Mouse (Mus musculus) activated CD4-positive, CD25-positive, alpha-beta regulatory T cell, adult 4 months (primary cell): Measurements from ENCODE around the gene Anapc2. TPM values are rescaled to one million over a fixed set of nuclear protein-coding genes. Genes with fewer than 3 reads are reported as not detected.

ENCODE experiments used
- ATAC-seq: one replicate; pipeline ENCODE4 v1.8.0; 2017
- polyA plus RNA-seq, 2 experiments: library from polyadenylated mRNA; unstranded; fragments of 100-300 nt; shearing (Covaris generic); gene quantifications; one replicate each; pipeline ENCODE4 v1.2.1; 2017

The Anapc2 gene
- polyA plus RNA-seq, 2 experiments from 2014 or later, result 24.8 to 39.3 TPM

DNA sequence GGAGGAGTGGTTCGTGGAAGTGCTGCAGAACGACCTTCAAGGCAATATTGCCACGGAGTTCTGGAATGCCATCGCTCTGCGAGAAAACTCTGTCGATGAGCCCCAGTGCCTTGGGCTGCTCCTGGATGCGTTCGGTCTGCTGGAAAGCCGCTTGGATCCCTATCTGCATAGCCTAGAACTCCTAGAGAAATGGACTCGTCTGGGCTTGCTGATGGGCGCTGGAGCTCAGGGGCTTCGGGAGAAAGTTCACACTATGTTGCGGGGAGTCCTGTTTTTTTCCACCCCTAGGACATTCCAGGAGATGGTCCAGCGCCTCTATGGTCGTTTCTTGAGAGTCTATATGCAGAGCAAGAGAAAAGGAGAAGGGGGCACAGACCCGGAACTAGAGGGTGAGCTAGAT is 732 bp downstream of the Anapc2 start:
- no peak for ATAC-seq

DNA sequence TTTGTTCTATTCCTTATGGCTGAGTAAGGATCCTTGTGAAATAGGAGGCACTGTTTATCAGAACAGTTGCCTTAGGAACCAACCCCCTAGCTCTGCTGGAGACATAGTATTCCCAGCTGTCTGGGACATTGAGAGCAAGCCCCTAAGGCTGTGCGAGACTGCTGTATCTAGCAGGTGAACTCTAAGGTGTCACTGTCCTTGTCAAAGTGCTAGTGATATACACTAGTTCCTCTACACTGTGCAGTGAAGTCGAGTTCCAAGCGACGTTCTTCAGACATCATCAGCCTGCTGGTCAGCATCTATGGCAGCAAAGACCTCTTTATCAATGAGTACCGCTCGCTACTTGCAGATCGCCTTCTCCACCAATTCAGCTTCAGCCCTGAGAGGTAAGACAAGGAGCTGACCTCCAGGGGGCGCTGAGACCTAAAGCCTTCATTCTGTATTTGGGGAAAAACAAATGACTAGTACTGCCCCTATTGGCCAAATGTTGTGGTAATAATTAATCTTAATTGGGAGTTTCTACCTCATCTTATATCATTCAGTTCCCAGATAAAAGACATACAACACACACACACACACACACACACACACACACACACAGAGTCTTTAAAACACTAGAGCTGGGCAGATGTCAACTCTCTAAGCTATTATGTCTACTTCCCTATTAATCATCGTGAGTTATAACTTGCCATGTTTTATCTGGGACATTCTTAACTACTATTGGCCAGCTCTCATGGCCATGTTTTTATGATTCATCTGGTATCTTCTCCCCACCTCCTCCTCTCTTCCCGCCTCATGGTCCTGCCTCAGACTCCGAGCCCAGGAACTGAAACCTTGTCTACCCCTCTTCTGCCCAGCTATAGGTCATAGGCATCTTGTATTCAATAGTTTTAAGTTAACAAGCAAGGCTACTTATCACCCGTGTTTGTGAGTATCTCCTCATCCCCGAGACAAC is 6.9 kb downstream of the Anapc2 start:
- no peak for ATAC-seq

DNA sequence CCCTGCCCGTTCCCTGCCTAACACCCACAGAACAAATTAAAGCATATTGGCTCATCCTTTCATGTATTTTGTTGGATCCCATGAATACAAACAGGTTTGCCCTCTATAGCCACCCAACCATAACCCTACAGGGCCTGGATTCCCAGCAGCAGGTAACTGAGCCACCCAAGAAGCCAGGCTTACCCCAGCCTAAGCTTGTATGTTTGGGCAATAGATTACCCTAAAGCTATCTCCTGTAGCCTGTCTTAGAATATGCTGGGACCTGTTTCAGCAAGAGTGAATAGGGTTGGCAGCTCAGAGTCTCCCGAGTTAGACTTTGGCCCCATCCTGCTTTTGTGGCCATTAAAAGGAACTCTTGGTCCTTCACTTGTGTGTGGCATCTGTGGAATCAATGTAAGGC is 13.3 kb downstream of the Anapc2 start:
- no peak for ATAC-seq

DNA sequence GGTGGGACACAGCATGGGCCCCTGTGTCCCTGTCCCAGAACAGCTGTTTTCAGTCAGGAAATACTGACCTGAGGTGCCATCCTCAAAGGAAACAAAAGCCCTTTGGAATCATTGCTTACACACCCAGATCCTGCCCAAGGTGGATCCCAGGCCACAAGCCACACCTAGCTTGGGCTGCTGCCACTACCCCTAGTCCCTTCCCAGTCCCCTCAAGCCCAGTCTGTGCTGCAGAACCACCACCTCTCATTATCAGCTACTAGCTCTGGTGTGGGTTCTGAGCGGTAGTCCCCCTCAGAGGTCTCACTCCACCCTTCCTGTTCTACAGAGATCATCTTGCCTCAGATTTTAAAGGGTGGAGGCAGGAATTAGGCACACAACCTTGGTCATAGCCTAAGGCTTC is 14.0 kb downstream of the Anapc2 start:
- no peak for ATAC-seq

DNA sequence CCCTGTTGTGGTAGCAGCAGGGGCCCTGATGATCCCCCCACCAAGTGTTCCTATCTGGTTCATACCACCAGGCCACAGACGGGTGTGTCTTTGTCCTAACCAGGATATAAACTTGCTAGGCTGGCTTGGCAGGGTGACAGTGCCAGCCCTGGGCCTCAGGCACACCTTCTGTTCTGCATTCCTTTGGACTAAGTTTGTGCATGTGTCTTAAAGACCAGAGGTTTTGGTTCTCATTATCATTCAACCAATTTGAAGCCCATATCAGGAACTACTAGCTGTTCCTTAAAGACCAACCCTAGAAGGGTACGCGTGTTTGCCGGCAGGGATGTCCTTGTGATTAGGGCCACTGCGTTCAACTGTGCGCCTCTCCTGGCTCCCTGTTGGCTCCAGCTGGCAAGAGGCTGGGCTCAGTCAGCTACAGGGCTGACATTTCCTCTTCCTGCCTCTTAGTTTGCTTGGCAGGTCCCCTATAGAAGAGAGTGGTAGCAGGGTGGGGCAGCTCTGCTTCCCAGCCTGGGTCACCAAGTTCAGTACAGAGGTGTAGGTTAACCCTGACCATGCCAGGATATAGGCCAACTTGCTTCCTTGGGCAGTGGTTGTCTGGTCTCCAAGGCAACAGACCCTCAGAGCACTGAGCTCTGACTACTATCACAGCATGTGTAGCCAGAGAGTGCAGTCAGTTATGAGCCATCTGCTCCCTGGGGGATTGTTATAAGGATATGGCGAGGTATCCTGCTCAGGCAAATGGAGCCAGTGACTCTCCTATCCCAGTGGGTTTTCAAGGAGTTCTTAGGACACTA is 14.8 kb downstream of the Anapc2 start:
- ATAC-seq, result no peak

DNA sequence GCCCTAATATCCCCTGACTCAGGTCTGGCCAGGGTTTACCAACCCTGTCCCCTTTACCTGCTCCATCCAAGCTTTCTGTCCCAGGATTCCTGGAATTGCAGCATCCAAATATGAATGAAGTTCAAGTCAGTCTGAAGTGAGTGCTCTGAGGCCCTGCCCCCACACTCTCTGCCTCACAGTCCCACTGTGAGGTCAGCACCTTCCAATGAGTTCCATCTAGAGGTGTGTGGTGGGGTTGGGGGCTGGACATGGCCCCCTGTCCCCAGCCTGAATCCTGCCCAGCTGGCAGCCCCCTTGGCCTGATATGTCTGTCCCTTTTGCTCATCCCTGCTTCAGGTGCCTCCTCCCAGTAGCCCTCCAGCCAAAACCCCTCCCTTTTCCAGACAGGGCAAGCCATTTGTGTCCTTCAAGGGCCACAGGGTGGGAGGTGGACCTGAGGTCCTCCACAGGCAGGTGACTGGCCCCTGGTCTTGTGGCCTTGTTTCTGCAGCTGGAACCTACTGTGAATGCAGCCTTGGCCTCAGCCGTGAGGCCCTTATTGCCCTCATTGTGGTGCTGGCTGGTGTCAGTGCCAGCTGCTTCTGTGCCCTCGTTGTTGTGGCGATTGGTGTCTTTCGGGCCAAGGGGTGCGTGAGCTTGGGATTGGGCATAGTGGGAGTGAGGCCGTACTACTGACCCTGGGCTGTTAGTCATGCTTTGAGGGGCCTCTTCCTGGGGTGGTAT is 15.8 kb downstream of the Anapc2 start, which contains the start of gene Tmem210:
TSS of gene Tmem210 (plus strand) at position 219 of the 723 bp plus-strand sequence.
- ATAC-seq, result no peak

DNA sequence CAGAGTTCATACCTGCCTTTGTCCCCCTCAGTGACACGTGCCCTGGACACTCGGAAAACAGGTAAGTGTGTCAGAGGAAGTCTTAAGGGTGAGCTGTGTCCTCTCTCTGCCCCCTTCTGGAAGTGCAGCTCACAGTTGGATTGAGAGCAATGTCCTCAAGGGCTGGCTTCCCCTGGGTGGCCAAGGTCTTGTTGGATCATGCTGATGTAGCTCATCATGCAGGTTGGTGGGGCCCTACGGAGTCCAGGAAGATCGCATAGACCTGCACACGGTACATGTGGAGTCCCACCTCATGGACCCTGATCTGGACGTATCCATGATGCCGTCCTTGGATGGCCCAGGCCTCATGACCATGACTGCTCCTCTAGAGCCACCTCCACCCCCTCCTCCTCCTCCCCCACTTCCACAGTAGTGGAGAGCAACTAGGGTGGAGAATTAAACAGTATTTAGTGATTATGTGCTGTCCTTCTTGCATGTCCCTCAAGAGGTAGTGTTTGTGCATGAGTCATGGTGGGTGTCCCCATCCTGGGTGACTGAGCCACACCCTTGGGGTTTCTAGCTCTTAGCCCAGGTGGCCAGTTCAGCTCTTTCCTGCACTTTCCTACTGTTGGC is 16.6 kb downstream of the Anapc2 start:
- no peak for ATAC-seq

DNA sequence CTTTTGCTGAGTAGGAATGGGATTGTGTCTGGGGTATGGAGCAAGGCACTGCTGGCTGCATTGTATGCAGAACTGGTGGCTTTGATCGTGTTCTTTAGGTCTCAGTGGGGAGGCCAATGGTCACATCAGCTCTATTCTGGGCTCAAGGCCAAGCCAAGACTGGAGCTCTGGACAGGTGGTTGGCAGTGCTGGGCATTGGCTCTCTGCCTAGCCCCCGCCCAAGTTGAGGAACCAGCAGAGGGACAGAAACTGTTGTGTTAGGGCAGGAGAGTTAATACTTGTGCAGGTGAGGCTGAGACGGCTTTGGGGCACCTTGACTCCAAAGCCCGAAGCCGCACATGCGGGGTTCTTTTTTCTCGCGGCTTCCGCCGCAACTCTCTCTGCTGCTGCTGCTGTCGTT is 17.4 kb downstream of the Anapc2 start, which contains the start of gene Lrrc26:
TSS of gene Lrrc26 (plus strand) at position 265 of the 400 bp plus-strand sequence.
- ATAC-seq, result no peak

DNA sequence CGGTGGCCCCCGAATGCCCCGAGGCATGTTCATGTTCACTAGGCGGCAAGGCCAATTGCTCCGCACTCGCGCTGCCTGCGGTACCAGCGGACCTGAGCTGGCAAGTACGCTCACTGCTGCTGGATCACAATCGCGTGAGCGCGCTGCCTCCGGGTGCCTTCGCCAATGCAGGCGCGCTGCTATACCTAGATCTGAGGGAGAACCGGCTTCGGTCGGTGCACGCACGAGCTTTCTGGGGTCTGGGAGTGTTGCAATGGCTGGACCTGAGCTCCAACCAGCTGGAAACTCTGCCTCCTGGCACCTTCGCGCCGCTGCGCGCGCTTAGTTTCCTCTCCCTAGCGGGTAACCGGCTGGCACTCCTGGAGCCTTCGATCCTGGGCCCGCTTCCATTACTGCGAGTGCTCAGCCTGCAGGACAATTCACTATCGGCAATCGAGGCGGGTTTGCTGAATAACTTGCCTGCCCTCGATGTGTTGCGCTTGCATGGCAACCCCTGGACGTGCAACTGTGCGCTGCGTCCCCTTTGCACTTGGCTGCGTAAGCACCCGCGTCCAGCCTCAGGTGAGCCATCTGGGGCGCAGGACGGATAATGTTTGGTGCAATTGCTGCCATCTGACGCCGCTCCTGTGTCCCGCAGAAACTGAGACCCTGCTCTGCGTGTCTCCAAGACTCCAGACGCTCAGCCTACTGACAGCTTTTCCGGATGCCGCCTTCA is 18.0 kb downstream of the Anapc2 start:
- ATAC-seq, result no peak

DNA sequence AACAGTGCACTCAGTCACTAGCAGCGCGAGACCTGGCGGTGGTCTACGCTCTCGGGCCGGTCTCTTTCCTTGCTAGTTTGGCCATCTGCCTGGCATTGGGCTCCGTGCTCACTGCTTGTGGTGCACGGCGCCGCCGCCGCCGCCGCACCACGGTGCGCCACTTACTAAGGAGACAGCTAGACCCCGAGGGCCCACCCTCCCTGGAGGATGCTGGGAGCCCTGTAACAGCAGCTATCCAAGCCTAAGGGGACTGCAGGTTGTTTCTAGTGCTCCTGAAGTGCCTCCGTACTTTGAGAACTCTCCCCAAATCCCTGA is 18.5 kb downstream of the Anapc2 start:
- ATAC-seq, result no peak

DNA sequence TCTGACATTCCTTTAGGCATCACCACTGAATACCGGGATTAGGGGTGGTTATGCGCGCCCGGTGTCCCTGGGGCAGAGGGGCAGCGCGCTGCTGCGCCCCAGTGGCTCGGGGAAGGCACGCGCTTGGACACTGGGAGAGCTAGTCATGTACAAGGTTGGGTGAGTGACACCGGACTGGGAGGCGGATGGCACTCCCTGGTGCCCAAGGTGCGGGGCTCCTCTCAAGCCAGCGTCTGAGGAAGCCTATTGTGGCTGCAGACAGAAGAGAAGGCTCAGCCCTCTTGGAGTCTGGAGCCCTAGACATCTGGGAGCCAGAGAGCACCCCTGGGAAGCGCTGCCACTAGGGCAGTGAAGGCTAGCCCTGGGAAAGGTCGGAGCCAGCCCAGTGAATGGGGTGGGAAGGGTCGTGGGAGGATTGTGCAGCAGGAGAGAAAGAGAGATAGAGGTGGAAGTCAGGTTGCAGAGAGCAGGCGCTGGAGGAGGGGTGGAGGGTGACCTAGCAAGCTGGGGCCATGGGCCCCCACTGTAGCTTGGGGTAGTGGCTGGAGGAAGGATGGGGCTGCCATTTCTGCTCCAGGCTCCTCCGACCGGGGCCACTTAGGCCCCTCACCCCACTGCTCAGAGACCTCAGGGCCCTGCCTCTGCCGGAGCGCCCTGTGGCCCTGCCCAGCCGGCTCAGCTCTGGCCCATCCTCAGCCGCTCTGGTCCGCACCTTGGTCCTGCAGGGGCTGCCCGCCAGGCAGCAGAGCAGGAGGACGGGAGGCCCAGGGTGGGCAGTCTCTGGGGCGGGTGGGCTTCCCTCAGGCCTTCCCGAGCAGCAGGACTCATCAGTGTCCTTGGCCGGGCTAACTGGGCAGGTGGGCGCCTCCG is 19.1 kb downstream of the Anapc2 start:
- ATAC-seq, result no peak

DNA sequence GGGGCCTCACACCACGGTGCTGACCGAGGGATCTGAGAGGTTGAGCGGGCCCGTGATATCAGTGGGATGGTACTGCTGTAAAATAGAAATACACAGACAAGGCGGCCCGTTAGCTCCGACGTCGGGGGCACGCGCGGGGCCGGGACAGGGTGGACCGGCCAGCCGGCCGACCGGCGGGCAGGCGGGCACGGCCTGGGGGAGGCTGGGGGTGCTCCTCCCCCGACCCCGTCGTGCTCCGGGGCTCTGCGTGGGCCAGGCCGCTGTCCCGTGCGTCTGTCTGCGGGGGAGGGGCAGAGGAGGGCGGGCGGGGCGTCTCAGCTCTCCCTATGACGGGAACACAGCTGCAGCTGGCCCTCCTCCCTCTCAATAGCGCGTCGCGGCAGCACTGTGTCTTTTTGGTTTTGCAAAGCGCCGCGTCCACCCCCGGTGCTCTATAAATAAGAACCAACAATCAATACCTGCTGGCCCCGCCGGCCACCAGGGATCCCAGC is 19.8 kb downstream of the Anapc2 start:
- no peak for ATAC-seq

DNA sequence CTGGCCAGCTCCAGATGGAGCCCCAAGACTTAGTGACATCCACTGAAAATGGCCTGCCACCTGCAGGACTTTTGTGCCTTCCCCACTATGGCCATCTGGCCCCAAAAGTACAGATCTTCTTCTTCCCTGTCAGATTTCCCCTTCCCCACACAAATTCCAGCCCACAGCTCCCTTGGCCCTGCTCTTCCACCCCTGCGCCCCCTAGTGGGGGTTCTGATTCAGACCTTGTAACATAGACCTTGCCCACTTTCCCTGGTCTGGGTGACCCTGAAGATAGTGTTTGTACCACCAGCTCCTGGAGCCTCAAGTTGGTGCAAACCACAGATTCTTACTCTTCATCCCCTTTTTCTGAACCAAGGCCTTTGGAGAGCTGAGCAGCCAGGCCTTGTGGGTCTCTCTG is 20.6 kb downstream of the Anapc2 start:
- no peak for ATAC-seq

DNA sequence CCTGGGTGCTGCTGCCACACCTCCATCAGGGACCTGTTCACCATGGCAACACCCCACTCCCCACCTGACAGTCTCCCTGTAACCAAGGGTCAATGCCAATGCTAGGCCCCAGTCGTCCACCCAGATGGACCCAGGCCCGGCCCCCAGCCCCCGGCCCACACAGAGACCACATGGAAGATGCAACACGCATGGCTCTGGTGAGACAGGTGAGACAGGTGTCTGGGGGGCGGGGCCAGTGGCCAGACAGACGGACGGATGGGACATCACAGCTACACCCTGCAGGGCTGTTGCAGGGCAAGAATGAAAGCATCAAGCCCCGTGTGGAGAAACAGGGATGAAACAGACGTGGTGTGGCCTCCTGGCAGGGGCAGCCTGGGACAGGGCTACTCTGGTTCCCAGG is 21.4 kb downstream of the Anapc2 start:
- ATAC-seq, result no peak

DNA sequence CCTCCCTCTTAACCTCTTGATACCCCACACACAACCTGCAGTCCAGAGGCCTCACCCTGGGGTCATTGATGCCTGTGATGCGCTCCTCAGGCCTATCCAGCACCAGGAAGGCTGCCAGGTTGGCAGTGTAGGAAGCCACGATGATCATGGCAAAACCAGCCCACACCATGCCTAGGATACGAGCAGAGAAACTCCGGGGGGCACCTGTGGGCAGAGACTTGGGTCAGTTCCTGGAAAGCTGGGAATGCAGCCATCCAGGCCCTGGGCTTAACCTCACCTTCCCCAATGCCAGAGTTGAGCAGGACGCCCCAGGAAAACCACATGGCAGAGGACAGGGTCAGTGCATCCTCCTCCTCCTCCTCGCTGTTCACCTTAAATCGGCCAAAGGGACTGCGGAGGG is 24.8 kb downstream of the Anapc2 start:
- no peak for ATAC-seq

DNA sequence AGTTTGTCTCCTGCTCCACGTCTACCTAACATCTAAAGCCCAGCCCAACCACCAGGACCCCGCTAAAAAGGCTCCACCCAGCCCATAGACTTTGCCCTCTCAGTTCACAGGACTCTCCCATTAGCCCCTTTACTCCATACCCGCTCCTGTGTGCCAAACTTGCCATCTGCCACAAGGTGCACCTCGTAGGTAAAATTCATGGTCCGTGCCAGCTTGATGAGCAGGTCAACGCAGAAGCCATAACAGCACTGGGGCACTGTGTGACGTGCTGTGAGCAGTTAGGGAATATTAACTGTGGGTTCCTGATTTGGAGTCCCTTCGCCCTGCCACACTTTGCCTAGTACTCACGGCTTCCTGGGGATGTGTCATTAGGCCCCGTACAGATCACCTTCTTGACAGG is 25.8 kb downstream of the Anapc2 start:
- ATAC-seq, result no peak

DNA sequence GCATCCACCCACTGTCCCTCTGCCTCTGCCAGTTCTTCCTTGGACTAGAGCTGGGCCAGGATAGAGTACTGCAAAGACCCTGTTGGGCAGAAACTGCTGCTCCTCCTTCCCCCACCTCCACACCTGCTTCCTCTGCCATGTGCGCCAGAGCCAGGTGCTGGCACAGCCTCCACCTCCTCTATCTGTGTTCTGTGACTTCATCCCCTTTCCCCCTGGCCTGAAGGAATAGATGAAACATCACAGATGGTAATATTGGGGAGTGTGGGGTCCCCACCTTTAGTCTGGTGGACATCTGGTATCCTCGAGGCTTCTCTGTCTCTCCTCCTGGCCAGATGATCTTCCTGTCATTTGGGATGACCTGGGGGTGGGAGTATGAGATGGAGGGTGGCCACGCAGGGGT is 31.2 kb downstream of the Anapc2 start:
- no peak for ATAC-seq

DNA sequence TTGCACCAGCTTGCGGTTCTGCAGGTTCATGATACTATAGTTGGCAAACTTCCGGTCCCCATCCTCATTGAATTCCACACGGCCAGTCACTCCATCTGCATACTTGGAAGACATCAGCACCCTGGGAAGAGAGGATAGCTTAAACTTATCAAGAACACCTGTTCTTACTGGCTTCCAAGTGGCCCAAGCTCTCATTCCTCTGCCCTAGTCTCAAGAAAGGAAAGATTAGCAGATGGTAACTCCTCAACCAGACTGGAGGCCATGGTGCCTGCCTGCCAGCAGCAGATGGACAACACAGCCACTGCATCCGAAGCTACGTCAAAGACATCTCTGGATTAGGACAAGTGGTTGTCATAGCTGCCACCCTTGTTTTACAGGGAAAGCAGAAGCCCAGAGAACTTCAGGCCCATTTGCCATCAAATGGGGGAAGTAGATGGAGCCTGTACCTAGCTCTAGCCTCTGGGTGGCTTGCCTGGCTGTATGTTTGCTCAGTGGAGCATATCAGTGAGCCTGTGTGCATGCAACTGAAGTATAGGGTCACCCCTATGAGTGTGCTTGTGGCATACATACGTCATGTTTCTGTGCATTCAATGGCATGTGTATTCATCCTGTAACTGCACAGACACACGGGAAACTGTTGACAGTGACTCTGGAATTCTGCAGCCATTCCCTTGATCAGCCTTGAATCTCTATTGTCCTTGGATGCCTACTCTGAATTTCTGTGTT is 31.8 kb downstream of the Anapc2 start:
- ATAC-seq, result no peak

DNA sequence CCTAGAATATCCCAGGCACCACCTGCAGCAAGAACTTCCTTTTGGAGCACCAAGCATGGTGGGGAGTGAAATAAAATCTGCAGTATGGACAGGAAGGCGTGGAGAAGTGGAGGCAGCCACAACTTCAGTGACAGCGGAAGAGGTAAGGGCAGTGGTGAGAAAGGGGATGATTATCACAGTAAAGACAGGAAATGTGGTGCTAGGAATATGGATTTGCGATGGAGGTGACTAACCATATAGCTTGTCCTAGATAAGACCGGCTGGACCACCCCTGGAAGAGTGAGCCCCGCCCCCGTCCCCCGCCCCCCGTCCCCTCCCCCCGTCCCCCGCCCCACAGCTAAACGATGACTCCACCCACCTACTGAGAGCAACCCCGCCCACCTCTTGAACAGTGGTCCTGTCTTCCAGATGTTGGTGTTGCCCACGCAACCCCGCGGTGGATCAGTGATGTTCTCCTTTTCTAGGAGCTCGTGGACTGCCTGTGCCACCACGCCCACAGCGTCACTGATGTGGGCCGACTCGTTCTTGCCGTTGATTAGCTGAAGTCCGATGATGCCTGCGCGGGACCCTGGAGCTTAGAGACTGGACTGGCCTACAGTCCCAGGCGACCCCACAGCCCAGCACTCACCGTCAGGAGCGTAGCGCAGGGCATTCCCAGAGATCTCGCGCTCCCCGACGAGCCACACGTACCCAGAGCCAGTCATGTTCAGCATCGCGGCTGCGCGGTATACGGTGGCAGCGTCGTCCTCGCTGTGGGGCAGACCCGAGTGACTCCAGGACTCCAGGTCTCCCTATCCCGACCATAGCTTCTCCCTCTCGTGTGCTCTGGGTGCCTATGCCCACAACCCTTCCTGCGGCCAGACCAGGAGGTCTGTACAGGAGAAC is 32.6 kb downstream of the Anapc2 start:
- ATAC-seq, result peak; percentile 61
